Mouse (Mus musculus) inflammation-experienced regulatory T-cells (primary cell): ENCODE results near the gene Zfp260. TPM values are rescaled to one million over a fixed set of nuclear protein-coding genes. Genes with fewer than 3 reads are reported as not detected.

Experiments used
- polyA plus RNA-seq, 2 experiments: library from polyadenylated mRNA; unstranded; fragments of 100-300 nt; shearing (Covaris generic); gene quantifications; one replicate each; pipeline ENCODE4 v1.2.1; 2017

Zfp260 gene
- 10 to 100 TPM; 59.3 to 66.2 TPM for polyA plus RNA-seq

GRCm38 (mm10) chr7:30094646-30095429 is at the start of gene Zfp260:
Gene Zfp260 (plus strand): TSS chr7:30094777.

GRCm38 (mm10) chr7:30050882-30051548 is 43.6 kb upstream of the Zfp260 start, which contains the start of gene Zfp14:
Gene Zfp14 (minus strand): TSS chr7:30051380.

GRCm38 (mm10) chr7:30072146-30073028 is 22.2 kb upstream of the Zfp260 start, which contains the start of gene Zfp82:
Gene Zfp82 (minus strand): TSS chr7:30072900.

GRCm38 (mm10) chr7:30090092-30090969 is 4.2 kb upstream of the Zfp260 start, which contains the start of the genes Gm26920 and Zfp566:
Gene Gm26920 (minus strand): TSS chr7:30090410.
Gene Zfp566 (minus strand): TSS chr7:30090527.

GRCm38 (mm10) chr7:30121308-30122187 is 27.0 kb downstream of the Zfp260 start, which contains the start of gene Zfp382:
Gene Zfp382 (plus strand): TSS chr7:30121942.

Other genes starting within 250 kb of the Zfp260 start
- 1 to 10 TPM; 4.9 to 6.6 TPM for gene Zfp940, start 241.1 kb upstream of the Zfp260 start, polyA plus RNA-seq
- 10 to 100 TPM in 1 of 2 experiments, 1 to 10 TPM in 1; 9.9 to 11.0 TPM for gene Zfp420, start 234.8 kb upstream of the Zfp260 start, polyA plus RNA-seq
- gene Zfp27, start 188.2 kb upstream of the Zfp260 start, polyA plus RNA-seq: 1 to 10 TPM; 5.1 to 9.6 TPM
- under 1 TPM; 0.64 to 0.82 TPM for gene Zfp383, start 186.6 kb upstream of the Zfp260 start, polyA plus RNA-seq
- gene Zfp74, start 140.7 kb upstream of the Zfp260 start, polyA plus RNA-seq: 10 to 100 TPM in 1 of 2 experiments, 1 to 10 TPM in 1; 7.1 to 11.7 TPM
- 1 to 10 TPM; 8.0 to 8.3 TPM for gene Zfp568, start 110.8 kb upstream of the Zfp260 start, polyA plus RNA-seq
- gene Zfp14, start 43.4 kb upstream of the Zfp260 start, polyA plus RNA-seq: 10 to 100 TPM in 1 of 2 experiments, 1 to 10 TPM in 1; 4.5 to 10.7 TPM
- 10 to 100 TPM in 1 of 2 experiments, 1 to 10 TPM in 1; 9.1 to 18.0 TPM for gene Zfp82, start 21.9 kb upstream of the Zfp260 start, polyA plus RNA-seq
- 1 to 10 TPM; 1.0 to 1.7 TPM for gene Gm26920, start 4.4 kb upstream of the Zfp260 start, polyA plus RNA-seq
- 1 to 10 TPM; 9.8 to 9.9 TPM for gene Zfp566, start 4.2 kb upstream of the Zfp260 start, polyA plus RNA-seq
- 10 to 100 TPM in 1 of 2 experiments, 1 to 10 TPM in 1; 9.7 to 18.8 TPM for gene Zfp382, start 27.2 kb downstream of the Zfp260 start, polyA plus RNA-seq
- 10 to 100 TPM; 18.5 to 23.9 TPM for gene Zfp146, start 75.0 kb downstream of the Zfp260 start, polyA plus RNA-seq
- under 1 TPM in 1 of 2 experiments, not detected in 1; 0.43 TPM for gene Cox7a1, start 89.4 kb downstream of the Zfp260 start, polyA plus RNA-seq
- gene Capns1, start 104.0 kb downstream of the Zfp260 start, polyA plus RNA-seq: 10 to 100 TPM; 81.2 to 88.6 TPM
- gene Polr2i, start 137.2 kb downstream of the Zfp260 start, polyA plus RNA-seq: 10 to 100 TPM; 52.7 to 55.1 TPM
- gene Tbcb, start 137.5 kb downstream of the Zfp260 start, polyA plus RNA-seq: 100 to 1,000 TPM; 106 to 120 TPM
- gene Ovol3, start 140.9 kb downstream of the Zfp260 start, polyA plus RNA-seq: not detected
- gene Thap8, start 185.3 kb downstream of the Zfp260 start, polyA plus RNA-seq: 1 to 10 TPM in 1 of 2 experiments, under 1 TPM in 1; 0.31 to 1.4 TPM
- gene Wdr62, start 185.6 kb downstream of the Zfp260 start, polyA plus RNA-seq: 10 to 100 TPM in 1 of 2 experiments, 1 to 10 TPM in 1; 4.1 to 20.0 TPM
- gene Clip3, start 197.0 kb downstream of the Zfp260 start, polyA plus RNA-seq: 1 to 10 TPM; 4.0 to 9.0 TPM
- 100 to 1,000 TPM; 152 to 164 TPM for gene Alkbh6, start 213.9 kb downstream of the Zfp260 start, polyA plus RNA-seq
- 10 to 100 TPM; 13.3 to 21.9 TPM for gene Syne4, start 220.0 kb downstream of the Zfp260 start, polyA plus RNA-seq
- gene E130208F15Rik, start 227.0 kb downstream of the Zfp260 start, polyA plus RNA-seq: not detected
- gene Sdhaf1, start 229.1 kb downstream of the Zfp260 start, polyA plus RNA-seq: 10 to 100 TPM; 36.0 to 57.6 TPM